Mouse (Mus musculus) cerebellum, postnatal 36 days (tissue): ENCODE data around the gene Tnr.

Experiments
- DNase-seq, 2 experiments: peaks; one replicate each; pipeline ENCODE4 v3.0.0; 2021 to 2022; ENCODE audit warnings: mixed read lengths in 2 of 2

The Tnr gene

GRCm38 (mm10) chr1:159980355-159980754, 456.8 kb downstream of the Tnr start:
- DNase-seq = no peak
